ENCODE assay signal across 7 mouse cellular contexts in the genomic region with DNA sequence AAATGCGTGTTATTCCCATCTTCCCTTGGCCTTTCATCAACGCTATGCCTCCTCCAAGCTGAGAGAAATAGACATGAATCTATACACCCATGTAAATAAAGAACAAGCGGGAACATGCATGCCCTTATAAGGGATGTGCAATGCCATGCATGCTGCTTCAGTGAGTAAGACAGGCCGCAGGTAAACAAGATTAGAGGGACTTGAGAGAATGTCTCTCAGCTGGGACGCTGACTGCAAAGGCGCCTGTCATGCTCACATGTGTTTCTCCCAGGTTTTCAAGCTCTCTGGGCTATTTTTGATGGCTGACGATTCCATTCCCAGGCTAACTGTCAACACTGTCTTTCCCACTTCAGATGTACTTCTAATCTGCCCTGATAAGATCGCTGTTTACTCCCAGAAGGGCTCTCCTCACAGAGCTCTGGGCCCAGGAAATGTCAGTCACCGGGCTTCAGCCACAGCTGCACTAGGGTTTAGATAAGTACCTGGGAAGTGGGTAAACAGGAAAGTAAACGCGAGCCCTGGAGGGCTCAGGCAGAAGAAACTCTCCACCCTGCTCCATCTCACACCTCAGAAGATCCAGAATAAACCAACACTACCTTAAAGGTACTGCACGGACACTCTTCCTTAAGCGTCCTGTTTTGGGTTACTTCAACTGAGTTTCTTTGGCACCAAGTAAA. TPM values are rescaled to one million over a fixed set of nuclear protein-coding genes. Genes with fewer than 3 reads are reported as not detected.
DNase-seq lines count a peak whose midpoint lies in the region; ATAC-seq and TF ChIP-seq lines count a peak whose summit lies in the region.

No protein-coding gene starts in this region.

- DNase-seq in hindbrain, embryonic 10.5 days (ENCODE audit: low spot score) = no peak
- peak; percentile 41 for DNase-seq in lung, embryonic 14.5 days
- DNase-seq in retina, postnatal 1 day = peak; percentile 4
- DNase-seq in left cerebral cortex, adult 11 months (ENCODE audit: low spot score) = no peak
- DNase-seq in kidney, adult 9 months = no peak

- peak overlapping the region; percentile 36 for H3K9ac ChIP-seq in lung, embryonic 14.5 days

- WGBS in hindbrain, embryonic 10.5 days = 52% methylated on average over 13 of the region's 13 CpGs
- 21% methylated on average over 13 of the region's 13 CpGs for WGBS in lung, embryonic 14.5 days

- no peak overlapping the region for H3K27ac ChIP-seq in cortical plate, adult 2 months (ENCODE audit: insufficient read depth, low read length)
- H3K27ac ChIP-seq in hindbrain, embryonic 10.5 days = no peak overlapping the region
- H3K27ac ChIP-seq in lung, embryonic 14.5 days (ENCODE audit: low read depth) = no peak overlapping the region

- peak; percentile 39 for ATAC-seq in erythroid progenitor cell, adult 5-6 weeks (replicated peaks; ENCODE audit: low FRiP score, poor library complexity, severe bottlenecking)
- peak; percentile 81 for ATAC-seq in lung, embryonic 14.5 days (ENCODE audit: insufficient read depth)

- peak overlapping the region; percentile 72 for H3K4me2 ChIP-seq in lung, embryonic 14.5 days

- 0 out of 2 replicates have a peak overlapping the region, but pooled peaks have one; percentile 7 for H3K4me3 ChIP-seq in cortical plate, adult 2 months (ENCODE audit: insufficient read depth, low read length)
- peak overlapping the region; percentile 49 for H3K4me3 ChIP-seq in hindbrain, embryonic 10.5 days
- H3K4me3 ChIP-seq in lung, embryonic 14.5 days (ENCODE audit: low read depth, low read length) = peak overlapping the region; percentile 32

- peaks cover 2% of the 10 kb centered on the region; the same call in 1 of the 2 replicates for H3K4me1 ChIP-seq in cortical plate, adult 2 months (ENCODE audit: control insufficient read depth, insufficient read depth, low read length)
- H3K4me1 ChIP-seq in hindbrain, embryonic 10.5 days (replicated peaks) = peaks cover 8% of the 10 kb centered on the region
- H3K4me1 ChIP-seq in lung, embryonic 14.5 days (ENCODE audit: insufficient read depth) = peaks cover 7% of the 10 kb centered on the region; the same call in 1 of the 2 replicates

- no peaks in the 10 kb centered on the region for H3K36me3 ChIP-seq in hindbrain, embryonic 10.5 days
- H3K36me3 ChIP-seq in lung, embryonic 14.5 days (ENCODE audit: insufficient read depth) = no peaks in the 10 kb centered on the region

- no peak for TF ChIP-seq CTCF in cortical plate, adult 2 months (IDR thresholded peaks at IDR 0.05; ENCODE audit: extremely low read depth, insufficient read depth, low read length)
- TF ChIP-seq CTCF in lung, embryonic 14.5 days (IDR thresholded peaks at IDR 0.05; ENCODE audit: low read depth) = no peak

- no peak for TF ChIP-seq POLR2A in cortical plate, adult 2 months (IDR thresholded peaks at IDR 0.05; ENCODE audit: extremely low read depth, insufficient read depth, low read length)

- no peaks in the 10 kb centered on the region for H3K9me3 ChIP-seq in hindbrain, embryonic 10.5 days
- H3K9me3 ChIP-seq in lung, embryonic 14.5 days (ENCODE audit: low read depth, low read length) = no peaks in the 10 kb centered on the region; the same call in 1 of the 2 replicates

- peaks cover 8% of the 10 kb centered on the region; the same call in 1 of the 2 replicates for H3K27me3 ChIP-seq in hindbrain, embryonic 10.5 days (ENCODE audit: insufficient read depth, poor library complexity, severe bottlenecking)
- H3K27me3 ChIP-seq in lung, embryonic 14.5 days (ENCODE audit: insufficient read depth, low read length) = no peaks in the 10 kb centered on the region

RNA-seq across cellular contexts. Expression of gene Atp6ap1l, which starts 19.2 kb away (rescaled TPM):
- 37.6 and 38.2 TPM in 2 replicates for polyA plus RNA-seq in cortical plate, adult 2 months (2012; rRNA removed)
- not detected in 2 replicates for total RNA-seq in erythroid progenitor cell, adult 5-6 weeks (2015; ENCODE audit: low replicate concordance)
- not detected in 2 replicates for total RNA-seq in erythroid progenitor cell, adult 5-6 weeks (2017; ENCODE audit: low replicate concordance)
- 0.29 and 0.39 TPM in 2 replicates for polyA plus RNA-seq in hindbrain, embryonic 10.5 days (2016; fragmentation: Nextera tagmentation; extraction: Ambion mirVana)
- polyA plus RNA-seq in lung, embryonic 14.5 days (2014; fragmentation: Nextera tagmentation; extraction: Ambion mirVana) = not detected in 2 replicates

RNA-seq across cellular contexts. Expression of gene Rps23, which starts 36.8 kb away (rescaled TPM):
- 586 and 626 TPM in 2 replicates for polyA plus RNA-seq in cortical plate, adult 2 months (2012; rRNA removed)
- total RNA-seq in erythroid progenitor cell, adult 5-6 weeks (2015; ENCODE audit: low replicate concordance) = 434 and 459 TPM in 2 replicates
- total RNA-seq in erythroid progenitor cell, adult 5-6 weeks (2017; ENCODE audit: low replicate concordance) = 508 and 714 TPM in 2 replicates
- polyA plus RNA-seq in hindbrain, embryonic 10.5 days (2016; fragmentation: Nextera tagmentation; extraction: Ambion mirVana) = 172 and 194 TPM in 2 replicates
- 281 and 321 TPM in 2 replicates for polyA plus RNA-seq in lung, embryonic 14.5 days (2014; fragmentation: Nextera tagmentation; extraction: Ambion mirVana)

Comparison
In these comparisons a context has a peak if more than half of its experiments do, and no peak if none do; other contexts are left out.
1. DNase-seq: peak in lung, embryonic 14.5 days (single experiment) and retina, postnatal 1 day (single experiment); none in hindbrain, embryonic 10.5 days (single experiment), left cerebral cortex, adult 11 months (single experiment) and kidney, adult 9 months (single experiment).
2. RNA of gene Atp6ap1l, which starts 19.2 kb away (polyA plus RNA-seq): 37.6 to 38.2 TPM in cortical plate, adult 2 months; 0.29 to 0.39 TPM in hindbrain, embryonic 10.5 days and not detected in lung, embryonic 14.5 days; every median in the first group is over 10 times any median in the second.
3. Peak in every context shown above with its lines, with median percentiles within 50 percentile points of each other: H3K4me3 ChIP-seq.